Mouse (Mus musculus): ENCODE measurements around the gene Pde7b. TPM values are rescaled to one million over a fixed set of nuclear protein-coding genes. Genes with fewer than 3 reads are reported as not detected.
A peak's percentile ranks its signal among the peaks of the same experiment; 100 is the strongest.

Pde7b gene
- polyA plus RNA-seq, 1 experiment, result 6.1 TPM

- peak; percentile 74 for DNase-seq (ENCODE audit: low read depth)
- no peak for TF ChIP-seq CTCF (IDR thresholded peaks at IDR 0.05; ENCODE audit: borderline replicate concordance, extremely low read depth, insufficient read depth, insufficient read length)
- TF ChIP-seq POLR2A (IDR thresholded peaks at IDR 0.05; ENCODE audit: borderline replicate concordance, extremely low read depth, insufficient read depth, insufficient read length, poor library complexity, severe bottlenecking), result no peak
Measured at GRCm38 (mm10) chr10:20722651-20723520, 2.0 kb downstream of the Pde7b start.

GRCm38 (mm10) chr10:20719201-20719600 is 5.7 kb downstream of the Pde7b start:
- no peak for DNase-seq (ENCODE audit: low read depth)
- TF ChIP-seq POLR2A (IDR thresholded peaks at IDR 0.05; ENCODE audit: borderline replicate concordance, extremely low read depth, insufficient read depth, insufficient read length, poor library complexity, severe bottlenecking) (no peak), CTCF (IDR thresholded peaks at IDR 0.05; ENCODE audit: borderline replicate concordance, extremely low read depth, insufficient read depth, insufficient read length) (no peak)

- TF ChIP-seq CTCF (IDR thresholded peaks at IDR 0.05; ENCODE audit: borderline replicate concordance, extremely low read depth, insufficient read depth, insufficient read length) (no peak), POLR2A (IDR thresholded peaks at IDR 0.05; ENCODE audit: borderline replicate concordance, extremely low read depth, insufficient read depth, insufficient read length, poor library complexity, severe bottlenecking) (no peak)
- DNase-seq (ENCODE audit: low read depth), result peak; percentile 13
Measured at GRCm38 (mm10) chr10:20700633-20701032, 24.2 kb downstream of the Pde7b start.

- TF ChIP-seq POLR2A (IDR thresholded peaks at IDR 0.05; ENCODE audit: borderline replicate concordance, extremely low read depth, insufficient read depth, insufficient read length, poor library complexity, severe bottlenecking), result no peak
- TF ChIP-seq CTCF (IDR thresholded peaks at IDR 0.05; ENCODE audit: borderline replicate concordance, extremely low read depth, insufficient read depth, insufficient read length), result no peak
- DNase-seq (ENCODE audit: low read depth), result no peak
Measured at GRCm38 (mm10) chr10:20699874-20700273, 25.0 kb downstream of the Pde7b start.

DNA sequence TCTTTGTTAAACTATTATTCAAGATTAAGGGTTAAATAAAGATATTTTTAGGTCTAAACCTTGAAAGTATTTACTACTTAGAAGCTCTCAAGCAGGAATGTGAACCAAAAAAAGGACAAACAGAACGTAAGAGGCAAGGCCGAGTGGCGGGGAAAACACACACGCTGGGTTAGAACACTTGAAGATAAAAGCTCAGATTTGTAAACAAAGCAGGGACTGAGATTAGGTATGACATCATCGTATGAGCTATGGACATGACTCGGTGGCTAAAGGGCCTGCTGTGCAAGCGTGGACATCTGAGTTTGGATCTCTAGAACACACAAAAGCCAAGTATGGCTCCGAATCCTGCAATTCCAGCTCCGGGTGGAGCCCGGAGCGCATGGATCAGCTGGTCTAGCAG is 29.2 kb downstream of the Pde7b start:
- TF ChIP-seq POLR2A (IDR thresholded peaks at IDR 0.05; ENCODE audit: borderline replicate concordance, extremely low read depth, insufficient read depth, insufficient read length, poor library complexity, severe bottlenecking), result no peak
- TF ChIP-seq CTCF (IDR thresholded peaks at IDR 0.05; ENCODE audit: borderline replicate concordance, extremely low read depth, insufficient read depth, insufficient read length), result no peak
- DNase-seq (ENCODE audit: low read depth), result no peak

DNA sequence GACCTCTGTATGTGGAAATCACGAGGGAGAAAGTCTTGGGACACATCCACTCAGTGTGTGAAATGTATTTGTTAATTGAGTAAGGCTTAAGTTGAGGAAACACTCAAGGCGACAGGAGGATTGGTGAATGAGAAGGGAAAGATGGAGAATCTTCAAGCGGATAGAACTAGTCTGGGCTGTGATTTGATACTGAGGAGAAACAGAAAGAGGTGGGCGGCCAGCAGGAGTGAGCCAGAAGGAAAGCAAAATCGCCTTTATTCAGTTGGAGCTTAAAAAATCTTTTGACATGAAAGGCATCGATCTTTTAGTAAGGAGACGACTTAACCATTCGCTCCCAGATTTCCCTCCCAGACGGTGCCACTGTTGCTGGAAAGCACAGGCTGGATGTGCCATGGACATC is 34.9 kb downstream of the Pde7b start:
- DNase-seq (ENCODE audit: low read depth), result no peak
- TF ChIP-seq CTCF (IDR thresholded peaks at IDR 0.05; ENCODE audit: borderline replicate concordance, extremely low read depth, insufficient read depth, insufficient read length), result no peak
- no peak for TF ChIP-seq POLR2A (IDR thresholded peaks at IDR 0.05; ENCODE audit: borderline replicate concordance, extremely low read depth, insufficient read depth, insufficient read length, poor library complexity, severe bottlenecking)

DNA sequence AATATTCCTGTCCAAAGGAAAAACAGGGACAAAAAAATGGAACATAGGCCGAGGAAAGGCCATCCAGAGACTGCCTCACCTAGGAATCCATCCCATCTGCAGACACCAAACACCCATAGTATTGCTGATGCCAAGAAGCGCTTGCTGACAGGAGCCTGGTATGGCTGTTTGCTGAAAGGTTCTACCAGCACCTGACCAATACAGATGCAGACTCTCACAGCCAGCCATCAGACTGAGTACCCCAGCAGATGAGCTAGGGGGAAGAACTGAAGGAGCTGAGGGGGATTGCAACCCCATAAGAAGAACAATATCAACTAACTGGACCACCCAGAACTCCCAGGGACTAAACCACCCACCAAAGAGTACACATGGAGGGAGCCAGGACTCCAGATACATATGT is 40.7 kb downstream of the Pde7b start:
- no peak for DNase-seq (ENCODE audit: low read depth)
- TF ChIP-seq POLR2A (IDR thresholded peaks at IDR 0.05; ENCODE audit: borderline replicate concordance, extremely low read depth, insufficient read depth, insufficient read length, poor library complexity, severe bottlenecking) (no peak), CTCF (IDR thresholded peaks at IDR 0.05; ENCODE audit: borderline replicate concordance, extremely low read depth, insufficient read depth, insufficient read length) (no peak)

DNA sequence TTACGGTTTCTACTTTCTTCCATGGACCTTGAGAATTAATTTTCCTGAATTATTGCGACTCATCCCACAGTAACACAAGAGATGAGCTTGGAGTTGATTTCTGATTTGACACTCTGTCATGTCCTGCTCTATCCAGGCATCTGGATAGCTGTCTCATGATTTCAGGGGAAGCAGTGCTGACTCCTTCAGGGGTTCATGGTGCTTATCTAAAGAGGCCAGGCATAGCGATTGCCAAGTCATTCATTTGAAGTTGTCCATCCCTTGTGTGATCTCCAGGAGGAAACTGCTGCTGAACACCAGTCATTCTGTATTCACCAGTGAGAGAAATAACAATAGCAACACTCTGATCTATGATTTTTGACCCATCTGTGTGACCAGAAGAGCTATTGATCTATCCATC is 43.9 kb downstream of the Pde7b start:
- TF ChIP-seq POLR2A (IDR thresholded peaks at IDR 0.05; ENCODE audit: borderline replicate concordance, extremely low read depth, insufficient read depth, insufficient read length, poor library complexity, severe bottlenecking), result no peak
- no peak for TF ChIP-seq CTCF (IDR thresholded peaks at IDR 0.05; ENCODE audit: borderline replicate concordance, extremely low read depth, insufficient read depth, insufficient read length)
- DNase-seq (ENCODE audit: low read depth), result no peak

DNA sequence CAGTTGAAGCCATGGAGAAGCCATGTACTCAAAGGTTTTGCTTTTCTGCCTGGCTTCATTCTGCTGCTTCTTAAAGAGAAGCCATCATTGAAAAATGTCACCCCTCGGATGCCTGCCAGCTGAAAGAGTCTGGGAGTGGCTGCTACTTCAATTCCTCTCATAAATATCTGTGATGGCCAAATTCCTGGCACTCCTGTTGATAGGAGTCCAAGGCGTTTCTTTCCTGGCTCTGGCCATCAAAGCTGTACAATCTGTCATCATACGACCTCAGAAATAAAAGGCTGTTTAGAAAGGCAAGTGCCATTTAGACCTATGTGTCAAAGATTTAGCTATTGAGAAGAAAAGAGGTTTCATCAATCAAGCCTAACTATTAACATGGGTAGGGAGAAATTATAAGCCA is 49.6 kb downstream of the Pde7b start:
- TF ChIP-seq POLR2A (IDR thresholded peaks at IDR 0.05; ENCODE audit: borderline replicate concordance, extremely low read depth, insufficient read depth, insufficient read length, poor library complexity, severe bottlenecking) (no peak), CTCF (IDR thresholded peaks at IDR 0.05; ENCODE audit: borderline replicate concordance, extremely low read depth, insufficient read depth, insufficient read length) (no peak)
- DNase-seq (ENCODE audit: low read depth), result no peak

DNA sequence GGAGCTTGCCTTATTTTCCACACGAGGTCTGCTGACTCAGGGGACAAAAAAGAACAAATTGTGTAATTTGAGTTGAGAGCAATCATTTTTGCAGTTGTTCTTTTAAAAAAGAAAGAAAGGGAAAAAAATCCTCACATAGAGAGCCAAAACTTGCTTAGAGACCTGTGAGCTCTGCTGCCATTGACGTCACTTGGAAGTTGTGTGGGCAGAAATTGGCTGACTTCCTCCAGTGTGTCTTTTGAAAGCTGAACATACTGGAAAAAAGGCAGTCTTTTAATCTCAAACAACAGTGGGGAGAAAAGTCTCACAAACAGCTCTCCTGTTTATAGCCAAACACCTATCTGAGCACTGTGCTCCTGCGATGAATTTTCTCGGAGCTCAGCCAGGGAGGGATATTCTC is 51.1 kb downstream of the Pde7b start:
- TF ChIP-seq POLR2A (IDR thresholded peaks at IDR 0.05; ENCODE audit: borderline replicate concordance, extremely low read depth, insufficient read depth, insufficient read length, poor library complexity, severe bottlenecking), result no peak
- no peak for TF ChIP-seq CTCF (IDR thresholded peaks at IDR 0.05; ENCODE audit: borderline replicate concordance, extremely low read depth, insufficient read depth, insufficient read length)
- DNase-seq (ENCODE audit: low read depth), result peak; percentile 33

DNA sequence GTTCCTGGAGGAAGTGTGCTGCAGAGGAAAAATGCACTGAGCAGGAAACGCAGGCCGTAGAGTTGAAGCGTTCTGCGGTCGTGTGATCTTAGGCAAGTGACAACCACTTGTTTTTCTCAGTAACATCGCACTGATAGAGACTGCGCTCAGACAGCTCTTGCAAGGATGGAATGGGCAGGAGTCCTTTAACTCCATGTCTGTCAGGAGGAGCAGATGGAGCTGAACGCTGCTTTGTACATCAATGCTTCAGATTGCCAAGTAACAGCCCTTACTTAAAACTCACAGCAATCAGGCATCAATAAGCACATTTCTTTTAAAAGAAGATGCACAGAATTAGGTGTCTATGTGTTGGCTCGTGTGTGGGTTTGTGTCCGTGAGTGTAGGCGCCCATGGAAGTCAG is 52.3 kb downstream of the Pde7b start:
- TF ChIP-seq CTCF (IDR thresholded peaks at IDR 0.05; ENCODE audit: borderline replicate concordance, extremely low read depth, insufficient read depth, insufficient read length), result no peak
- TF ChIP-seq POLR2A (IDR thresholded peaks at IDR 0.05; ENCODE audit: borderline replicate concordance, extremely low read depth, insufficient read depth, insufficient read length, poor library complexity, severe bottlenecking), result no peak
- DNase-seq (ENCODE audit: low read depth), result peak; percentile 17

- no peak for DNase-seq (ENCODE audit: low read depth)
- TF ChIP-seq CTCF (IDR thresholded peaks at IDR 0.05; ENCODE audit: borderline replicate concordance, extremely low read depth, insufficient read depth, insufficient read length) (no peak), POLR2A (IDR thresholded peaks at IDR 0.05; ENCODE audit: borderline replicate concordance, extremely low read depth, insufficient read depth, insufficient read length, poor library complexity, severe bottlenecking) (no peak)
Measured at GRCm38 (mm10) chr10:20671621-20672020, 53.3 kb downstream of the Pde7b start.

All from brain, embryonic 14.5 days (tissue).